Mouse (Mus musculus) myocyte (in vitro differentiated cells): ENCODE data around the gene Mprip. TPM values are rescaled to one million over a fixed set of nuclear protein-coding genes. Genes with fewer than 3 reads are reported as not detected.
A peak's percentile ranks its signal among the peaks of the same experiment; 100 is the strongest.

Experiments
- H3K27me3 ChIP-seq: one replicate; pipeline ENCODE4 v1.6.1; 2011; ENCODE audit not compliant: control insufficient read depth, insufficient read depth, insufficient read length
- H3K36me3 ChIP-seq: one replicate; pipeline ENCODE4 v1.6.1; 2011; ENCODE audit not compliant: control insufficient read depth, insufficient read depth
- H3K4me2 ChIP-seq: one replicate; pipeline ENCODE4 v1.6.1; 2011; ENCODE audit warnings: low read depth, control low read depth
- H3K4me3 ChIP-seq: one replicate; pipeline ENCODE4 v1.5.1; 2011; ENCODE audit warnings: mild to moderate bottlenecking, control low read depth, moderate library complexity
- H3K79me2 ChIP-seq: one replicate; pipeline ENCODE4 v1.6.1; 2011; ENCODE audit not compliant: control insufficient read depth, insufficient read depth
- H3ac ChIP-seq: one replicate; pipeline ENCODE4 v1.6.1; 2011; ENCODE audit not compliant: control insufficient read depth, insufficient read length
- CEBPB ChIP-seq: IDR thresholded peaks from 2 replicates; pipeline ENCODE4 v1.6.1; 2011; ENCODE audit warnings: mild to moderate bottlenecking, moderate library complexity; ENCODE audit not compliant: poor library complexity, insufficient read depth, severe bottlenecking
- E2F4 ChIP-seq: IDR thresholded peaks from one replicate; pipeline ENCODE4 v1.6.1; 2011; ENCODE audit warnings: mild to moderate bottlenecking, control low read depth, moderate library complexity; ENCODE audit not compliant: insufficient read depth
- MAX ChIP-seq: IDR thresholded peaks from one replicate; pipeline ENCODE4 v1.6.1; 2011; ENCODE audit warnings: low read depth, mild to moderate bottlenecking, control low read depth
- MYOD1 ChIP-seq, 3 experiments: IDR thresholded peaks; one replicate each; pipeline ENCODE4 v1.6.1; 2011; ENCODE audit warnings: control low read depth in 2 of 3, low read depth in 2 of 3, mild to moderate bottlenecking in 2 of 3, moderate library complexity in 1 of 3; ENCODE audit not compliant: insufficient read length in 2 of 3, control insufficient read depth in 1 of 3
- MYOG ChIP-seq, 3 experiments: IDR thresholded peaks; one replicate each; pipeline ENCODE4 v1.6.1; 2011; ENCODE audit warnings: control low read depth in 2 of 3, low read depth in 2 of 3, mild to moderate bottlenecking in 2 of 3; ENCODE audit not compliant: insufficient read length in 2 of 3, control insufficient read depth in 1 of 3, insufficient read depth in 1 of 3
- POLR2A ChIP-seq: IDR thresholded peaks from one replicate; pipeline ENCODE4 v1.6.1; 2011; ENCODE audit warnings: low read depth, mild to moderate bottlenecking, control low read depth, moderate library complexity; ENCODE audit not compliant: insufficient read length
- POLR2AphosphoS2 ChIP-seq: IDR thresholded peaks from one replicate; pipeline ENCODE4 v1.6.1; 2011; ENCODE audit warnings: low read depth, control low read depth; ENCODE audit not compliant: insufficient read length
- REST ChIP-seq: IDR thresholded peaks from one replicate; pipeline ENCODE4 v1.6.1; 2011; ENCODE audit warnings: mild to moderate bottlenecking, control low read depth, moderate library complexity; ENCODE audit not compliant: insufficient read depth, insufficient read length
- SRF ChIP-seq: IDR thresholded peaks from one replicate; pipeline ENCODE4 v1.6.1; 2011; ENCODE audit warnings: low read depth; ENCODE audit not compliant: control insufficient read depth, insufficient read length
- TCF12 ChIP-seq: IDR thresholded peaks from one replicate; pipeline ENCODE4 v1.6.1; 2011; ENCODE audit warnings: mild to moderate bottlenecking, control low read depth; ENCODE audit not compliant: poor library complexity, insufficient read depth, severe bottlenecking
- TCF3 ChIP-seq: IDR thresholded peaks from one replicate; pipeline ENCODE4 v1.6.1; 2011; ENCODE audit warnings: low read depth, control low read depth; ENCODE audit not compliant: insufficient read length
- USF1 ChIP-seq: IDR thresholded peaks from one replicate; pipeline ENCODE4 v1.6.1; 2011; ENCODE audit warnings: low read depth, mild to moderate bottlenecking, control low read depth, moderate library complexity
- polyA plus RNA-seq: library from polyadenylated mRNA; unstranded; fragments of >200 nt; fragmentation: generic; extraction: Trizol; gene quantifications from one replicate; pipeline ENCODE4 v1.2.1, GENCODE M21; 2012; ENCODE audit warnings: missing spikeins

Mprip gene
- polyA plus RNA-seq, 1 experiment, result 191 TPM

- Histone ChIP-seq H3K4me2 (no peak overlapping the region), H3K4me3 (no peak overlapping the region), H3K79me2 (no peaks in the 10 kb centered on the region), H3K36me3 (peaks cover 80% of the 10 kb centered on the region), H3K27me3 (no peaks in the 10 kb centered on the region), H3ac (no peak overlapping the region)
- TF ChIP-seq USF1 (no peak), MYOG (IDR thresholded peaks at IDR 0.05; ENCODE audit: control insufficient read depth in 1 of 3, insufficient read depth in 1 of 3, insufficient read length in 2 of 3, low read depth in 2 of 3) (no peak), E2F4 (no peak), POLR2AphosphoS2 (no peak), TCF12 (no peak), MAX (no peak), MYOD1 (IDR thresholded peaks at IDR 0.05; ENCODE audit: control insufficient read depth in 1 of 3, insufficient read length in 2 of 3, low read depth in 2 of 3) (no peak), TCF3 (no peak), REST (no peak), CEBPB (no peak)
Observed at GRCm38 (mm10) chr11:59772291-59772690, 111.2 kb downstream of the Mprip start.

- Histone ChIP-seq H3K4me3 (no peak overlapping the region), H3K79me2 (no peaks in the 10 kb centered on the region), H3K27me3 (no peaks in the 10 kb centered on the region), H3ac (no peak overlapping the region), H3K4me2 (no peak overlapping the region), H3K36me3 (peaks cover 78% of the 10 kb centered on the region)
- TF ChIP-seq MYOD1 (IDR thresholded peaks at IDR 0.05; ENCODE audit: control insufficient read depth in 1 of 3, insufficient read length in 2 of 3, low read depth in 2 of 3) (no peak), MAX (no peak), MYOG (IDR thresholded peaks at IDR 0.05; ENCODE audit: control insufficient read depth in 1 of 3, insufficient read depth in 1 of 3, insufficient read length in 2 of 3, low read depth in 2 of 3) (no peak), REST (no peak), POLR2A (no peak), TCF3 (no peak), POLR2AphosphoS2 (no peak), E2F4 (no peak), TCF12 (no peak), CEBPB (no peak), SRF (no peak), USF1 (no peak)
Observed at GRCm38 (mm10) chr11:59772902-59773301, 111.8 kb downstream of the Mprip start.

DNA sequence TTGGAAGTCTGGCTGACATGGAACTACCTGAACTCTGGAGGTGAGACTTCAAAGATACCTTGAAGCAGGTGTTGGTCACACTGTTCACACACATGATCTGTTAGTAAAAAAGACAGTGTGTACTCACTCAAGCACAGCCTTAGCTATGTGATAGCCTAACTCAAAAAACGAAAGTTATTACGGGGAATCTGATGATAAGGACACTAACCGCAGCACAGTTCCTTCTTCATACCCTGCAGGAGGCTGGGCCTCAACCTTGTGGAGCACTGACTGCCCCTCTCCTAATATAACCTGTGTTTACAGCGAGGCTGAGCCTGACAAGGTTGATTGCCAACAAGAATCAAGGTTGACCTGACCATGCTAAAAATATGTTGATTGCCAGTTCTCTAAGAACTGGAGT lies 113.4 kb downstream of the Mprip start:
- no peaks in the 10 kb centered on the region for H3K27me3 ChIP-seq
- no peak overlapping the region for H3K4me2 ChIP-seq
- TF ChIP-seq TCF12 (no peak), MAX (no peak), POLR2AphosphoS2 (no peak), SRF (no peak), REST (no peak), E2F4 (no peak), POLR2A (no peak), CEBPB (no peak)

DNA sequence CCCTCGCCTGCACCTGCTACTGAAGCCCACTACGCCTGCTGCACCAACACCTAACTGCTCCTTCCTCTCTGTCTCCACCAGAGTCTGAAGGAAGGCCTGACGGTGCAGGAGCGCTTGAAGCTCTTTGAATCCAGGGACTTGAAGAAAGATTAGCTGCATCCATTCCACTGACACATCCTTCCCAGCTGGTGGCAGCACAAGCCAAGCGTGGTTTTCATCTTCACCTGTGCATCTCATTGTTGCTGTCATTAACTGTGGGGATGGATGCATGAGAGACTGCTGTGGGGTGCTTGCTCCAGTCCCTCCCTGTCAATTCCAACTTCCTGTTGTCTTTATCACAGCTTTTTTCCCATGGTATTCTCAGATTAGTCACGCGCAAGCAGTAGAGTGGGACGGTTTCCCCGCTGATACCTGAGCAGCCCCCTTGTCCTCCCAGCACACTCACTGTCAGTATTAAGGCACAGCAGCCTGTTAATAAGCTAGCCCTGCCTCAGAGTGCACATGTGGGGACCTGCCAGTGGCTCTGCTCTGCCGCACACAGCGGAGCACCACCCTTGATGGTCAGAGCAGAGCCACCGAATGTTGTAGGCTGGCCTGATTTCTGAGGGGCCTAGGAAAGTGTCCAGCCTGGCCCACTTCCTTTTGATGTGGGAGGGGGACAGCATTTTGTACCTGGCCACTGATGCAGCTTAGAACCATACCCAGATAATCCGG lies 114.5 kb downstream of the Mprip start:
- Histone ChIP-seq H3K36me3 (peaks cover 60% of the 10 kb centered on the region), H3K27me3 (no peaks in the 10 kb centered on the region), H3K79me2 (no peaks in the 10 kb centered on the region), H3ac (no peak overlapping the region), H3K4me2 (no peak overlapping the region), H3K4me3 (no peak overlapping the region)
- TF ChIP-seq MYOG (IDR thresholded peaks at IDR 0.05; ENCODE audit: control insufficient read depth in 1 of 3, insufficient read depth in 1 of 3, insufficient read length in 2 of 3, low read depth in 2 of 3) (peak in 1 of 3 experiments; percentile 35), SRF (no peak), MYOD1 (IDR thresholded peaks at IDR 0.05; ENCODE audit: control insufficient read depth in 1 of 3, insufficient read length in 2 of 3, low read depth in 2 of 3) (peak in 2 of 3 experiments; percentile 59 to 60)

More for the DNA sequence above, 113.4 kb downstream of the Mprip start:
- H3ac ChIP-seq, result no peak overlapping the region
- no peaks in the 10 kb centered on the region for H3K79me2 ChIP-seq
- no peak overlapping the region for H3K4me3 ChIP-seq
- peaks cover 63% of the 10 kb centered on the region for H3K36me3 ChIP-seq

DNA sequence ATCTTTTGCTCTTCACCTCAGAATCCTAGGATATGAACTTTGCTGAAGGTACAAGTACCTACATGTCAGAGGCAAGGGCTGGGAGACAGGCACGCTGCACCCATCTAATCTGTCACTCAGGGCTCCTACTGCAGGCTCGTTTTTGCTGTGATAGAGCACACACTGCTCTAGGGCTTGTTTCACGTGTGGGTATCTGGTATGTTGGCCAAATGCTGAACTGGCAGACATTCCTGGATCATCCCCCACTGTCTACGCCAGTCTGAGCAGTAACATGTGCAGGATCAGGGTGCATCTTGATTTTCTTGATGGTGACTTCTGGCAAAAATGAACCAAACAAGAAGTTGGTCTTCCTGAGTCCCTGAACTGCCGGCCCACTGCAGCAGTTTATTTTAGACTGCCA lies 116.2 kb downstream of the Mprip start:
- Histone ChIP-seq H3K4me3 (no peak overlapping the region), H3K36me3 (peaks cover 44% of the 10 kb centered on the region), H3ac (no peak overlapping the region), H3K4me2 (no peak overlapping the region), H3K79me2 (no peaks in the 10 kb centered on the region), H3K27me3 (no peaks in the 10 kb centered on the region)
- TF ChIP-seq E2F4 (no peak), POLR2A (no peak), CEBPB (no peak), MYOD1 (IDR thresholded peaks at IDR 0.05; ENCODE audit: control insufficient read depth in 1 of 3, insufficient read length in 2 of 3, low read depth in 2 of 3) (no peak), TCF3 (no peak), TCF12 (no peak), POLR2AphosphoS2 (no peak), MYOG (IDR thresholded peaks at IDR 0.05; ENCODE audit: control insufficient read depth in 1 of 3, insufficient read depth in 1 of 3, insufficient read length in 2 of 3, low read depth in 2 of 3) (no peak), USF1 (no peak), SRF (no peak), REST (no peak), MAX (no peak)
